Mouse (Mus musculus) heart, adult 2 months (tissue): ENCODE data around the gene Zc2hc1c. TPM values are rescaled to one million over a fixed set of nuclear protein-coding genes. Genes with fewer than 3 reads are reported as not detected.

Experiments used
- DNase-seq, 2 experiments: peaks; one replicate each; pipeline ENCODE4 v3.0.0; 2021
- H3K27ac ChIP-seq: fragments of 200-600 bp; 2 replicates; pipeline ENCODE4 v1.8.1; 2022
- H3K27me3 ChIP-seq: fragments of 200-500 bp; 2 replicates; pipeline ENCODE4 v1.6.1; 2012; ENCODE audit warnings: mild to moderate bottlenecking, low read length, inconsistent platforms, mixed read lengths; ENCODE audit not compliant: control insufficient read depth, insufficient read depth
- H3K36me3 ChIP-seq: fragments of 200-500 bp; 2 replicates; pipeline ENCODE4 v1.6.1; 2012; ENCODE audit warnings: low read length, inconsistent platforms; ENCODE audit not compliant: control insufficient read depth, insufficient read depth
- H3K4me1 ChIP-seq: fragments of 200-500 bp; 2 replicates; pipeline ENCODE4 v1.6.1; 2011; ENCODE audit warnings: low read length; ENCODE audit not compliant: control insufficient read depth, insufficient read depth
- H3K4me3 ChIP-seq: fragments of 200-600 bp; 2 replicates; pipeline ENCODE4 v1.8.1; 2022
- H3K79me2 ChIP-seq: fragments of 200-500 bp; replicated peaks from 2 replicates; pipeline ENCODE4 v1.6.1; 2012; ENCODE audit warnings: mild to moderate bottlenecking, inconsistent platforms, low read length, moderate library complexity, mixed read lengths; ENCODE audit not compliant: control insufficient read depth, insufficient read depth
- H3K9ac ChIP-seq: fragments of 200-500 bp; 2 replicates; pipeline ENCODE4 v1.6.1; 2012; ENCODE audit warnings: low read depth, mild to moderate bottlenecking, control low read depth, inconsistent platforms, low read length, mixed read lengths
- CTCF ChIP-seq: fragments of 200-600 bp; IDR thresholded peaks from 2 replicates; pipeline ENCODE4 v1.8.1; 2022; ENCODE audit warnings: antibody characterized with exemption, mild to moderate bottlenecking, moderate library complexity
- EP300 ChIP-seq: fragments of 200-500 bp; IDR thresholded peaks from 2 replicates; pipeline ENCODE4 v1.6.1; 2011; ENCODE audit warnings: low read depth, low read length, control low read depth; ENCODE audit not compliant: insufficient read depth
- POLR2A ChIP-seq: fragments of 200-500 bp; IDR thresholded peaks from 2 replicates; pipeline ENCODE4 v1.6.1; 2011; ENCODE audit warnings: mild to moderate bottlenecking, low read depth, low read length, control low read depth; ENCODE audit not compliant: insufficient read depth
- WGBS: fragments of 180-500 bp; shearing (Covaris S2); methylation state at CpG from one replicate; pipeline ENCODE4 v1.1.7; 2018; 5-methylcytosine and 5-hydroxymethylcytosine counted together
- intact Hi-C: fragments of 180-260 bp; cut with DNase I; formaldehyde crosslinking; loops from one replicate; pipeline ENCODE4 v1.15.1; 2025
- polyA plus RNA-seq: library from polyadenylated mRNA; depleted of rRNA; stranded (reverse); fragments of >200 nt; gene quantifications from 2 replicates; pipeline ENCODE4 v1.2.3, GENCODE M21; 2012
- total RNA-seq, 2 experiments: library from RNA; stranded (reverse); gene quantifications; 2 replicates each; pipeline ENCODE4 v1.2.3; 2021

Zc2hc1c gene
- total and polyA plus RNA-seq, 3 experiments = 1.0 to 2.6 (median 2.2) TPM

GRCm38 (mm10) chr12:85271843-85272206 lies 16.6 kb upstream of the Zc2hc1c start:
- Histone ChIP-seq H3K9ac (no peak overlapping the region), H3K4me3 (no peak overlapping the region), H3K36me3 (no peaks in the 10 kb centered on the region), H3K4me1 (peaks cover 2% of the 10 kb centered on the region; the same call in 1 of the 2 replicates), H3K79me2 (no peaks in the 10 kb centered on the region), H3K27me3 (no peaks in the 10 kb centered on the region), H3K27ac (no peak overlapping the region)
- intact Hi-C loops = no loop called here
- no peak for DNase-seq
- TF ChIP-seq EP300 = no peak
- no peak for TF ChIP-seq CTCF
- TF ChIP-seq POLR2A = no peak
- 57% methylated on average over 4 of the region's 4 CpGs for WGBS

GRCm38 (mm10) chr12:85273508-85273907 lies 14.9 kb upstream of the Zc2hc1c start:
- Histone ChIP-seq H3K4me1 (peaks cover 2% of the 10 kb centered on the region; the same call in 1 of the 2 replicates), H3K4me3 (no peak overlapping the region), H3K9ac (no peak overlapping the region), H3K79me2 (no peaks in the 10 kb centered on the region), H3K27ac (no peak overlapping the region), H3K36me3 (no peaks in the 10 kb centered on the region), H3K27me3 (no peaks in the 10 kb centered on the region)
- intact Hi-C loops = no loop called here
- DNase-seq = peak in 1 of 2 experiments; percentile 33
- TF ChIP-seq POLR2A (no peak), EP300 (no peak), CTCF (no peak)
- 64% methylated on average over 10 of the region's 10 CpGs for WGBS

GRCm38 (mm10) chr12:85276273-85276672 lies 12.1 kb upstream of the Zc2hc1c start:
- WGBS = 85% methylated on average over 5 of the region's 5 CpGs
- peaks cover 2% of the 10 kb centered on the region for H3K4me1 ChIP-seq
- no peaks in the 10 kb centered on the region for H3K79me2 ChIP-seq
- intact Hi-C loops = no loop called here
- no peaks in the 10 kb centered on the region for H3K36me3 ChIP-seq
- H3K4me3 ChIP-seq = no peak overlapping the region
- no peak overlapping the region for H3K27ac ChIP-seq
- H3K27me3 ChIP-seq = no peaks in the 10 kb centered on the region
- H3K9ac ChIP-seq = no peak overlapping the region
- no peak for TF ChIP-seq CTCF
- DNase-seq = no peak

- H3K36me3 ChIP-seq = no peaks in the 10 kb centered on the region
- H3K79me2 ChIP-seq = no peaks in the 10 kb centered on the region
- H3K27ac ChIP-seq = no peak overlapping the region
- H3K27me3 ChIP-seq = no peaks in the 10 kb centered on the region
- no peak for DNase-seq
- TF ChIP-seq EP300 = no peak
- no peak for TF ChIP-seq CTCF
- no peak for TF ChIP-seq POLR2A
- intact Hi-C loops = no loop called here
- 95% methylated on average over 10 of the region's 10 CpGs for WGBS
- H3K9ac ChIP-seq = no peak overlapping the region
- no peak overlapping the region for H3K4me3 ChIP-seq
- H3K4me1 ChIP-seq = peaks cover 2% of the 10 kb centered on the region
Measured at GRCm38 (mm10) chr12:85278919-85279318, 9.5 kb upstream of the Zc2hc1c start.

- Histone ChIP-seq H3K36me3 (no peaks in the 10 kb centered on the region), H3K79me2 (no peaks in the 10 kb centered on the region), H3K4me1 (peaks cover 2% of the 10 kb centered on the region), H3K9ac (peak overlapping the region; percentile 93), H3K27me3 (no peaks in the 10 kb centered on the region), H3K4me3 (peak overlapping the region; percentile 88), H3K27ac (peak overlapping the region; percentile 83)
- 5% methylated on average over 10 of the region's 10 CpGs for WGBS
- no peak for TF ChIP-seq CTCF
- TF ChIP-seq POLR2A = no peak
- TF ChIP-seq EP300 = no peak
- no peak for DNase-seq
- intact Hi-C loops = no loop called here
Measured at GRCm38 (mm10) chr12:85279396-85280080, 8.9 kb upstream of the Zc2hc1c start.

GRCm38 (mm10) chr12:85280105-85280844 lies 8.1 kb upstream of the Zc2hc1c start:
- peak overlapping the region; percentile 93 for H3K9ac ChIP-seq
- DNase-seq = peak; percentile 98 to 99
- peak overlapping the region; percentile 83 for H3K27ac ChIP-seq
- intact Hi-C loops = no loop called here
- H3K4me3 ChIP-seq = peak overlapping the region; percentile 88
- H3K36me3 ChIP-seq = no peaks in the 10 kb centered on the region
- H3K4me1 ChIP-seq = peaks cover 2% of the 10 kb centered on the region
- no peaks in the 10 kb centered on the region for H3K27me3 ChIP-seq
- H3K79me2 ChIP-seq = no peaks in the 10 kb centered on the region
- under 1% methylated on average over 31 of the region's 31 CpGs for WGBS
- TF ChIP-seq POLR2A (peak; percentile 75), CTCF (peak; percentile 11; the same call in 1 of the 2 replicates), EP300 (no peak)
